Mouse (Mus musculus): ENCODE results near the gene Ap1ar.

GRCm38 (mm10) chr3:127805991-127806390, 31.3 kb downstream of the Ap1ar start:
- no peak for TF ChIP-seq EP300 (IDR thresholded peaks at IDR 0.05; ENCODE audit: low read depth)
- no peak for TF ChIP-seq CTCF (IDR thresholded peaks at IDR 0.05; ENCODE audit: low read depth)

Data from liver, embryonic 14.5 days (tissue).